ENCODE assay signal across 30 mouse cellular contexts in genomic region chr9:45102528-45102927, GRCm38 (mm10). TPM values are rescaled to one million over a fixed set of nuclear protein-coding genes. Genes with fewer than 3 reads are reported as not detected.
DNase-seq lines count a peak whose midpoint lies in the region; ATAC-seq and TF ChIP-seq lines count a peak whose summit lies in the region.
"Had no signal": no experiment of that assay in that cellular context is flagged by ENCODE, and none has a peak within 500 bp of the region (broad histone marks: within the 10 kb centered on the region; RNA-seq: fewer than 3 reads in every experiment).

No protein-coding gene starts in this region.

- H3K9ac ChIP-seq in intestine, embryonic 15.5 days: no peak overlapping the region
- H3K9ac ChIP-seq: embryonic facial prominence, embryonic 13.5 days; forebrain, embryonic 12.5 days; hindbrain, embryonic 13.5 days; limb, embryonic 15.5 days; liver, embryonic 15.5 days; neural tube, embryonic 13.5 days had no signal

- peak overlapping the region; percentile 71 for H3K27ac ChIP-seq in intestine, embryonic 15.5 days
- H3K27ac ChIP-seq in small intestine, adult 2 months (ENCODE audit: insufficient read depth, low read depth, low read length): peak overlapping the region; percentile 80
- H3K27ac ChIP-seq in cerebellum, adult 2 months (ENCODE audit: insufficient read depth, low read length): no peak overlapping the region
- H3K27ac ChIP-seq: embryonic facial prominence, embryonic 13.5 days; forebrain, embryonic 12.5 days; gastrocnemius, adult 2 months; hindbrain, embryonic 13.5 days; layer of hippocampus, adult 2 months; limb, embryonic 15.5 days; liver, embryonic 15.5 days; neural tube, embryonic 13.5 days had no signal

- ATAC-seq in intestine, embryonic 15.5 days: no peak
- ATAC-seq: CD4-positive, CD25-positive, alpha-beta regulatory T cell, adult 4 months; midbrain, embryonic 16.5 days had no signal

- no peak overlapping the region for H3K4me3 ChIP-seq in intestine, embryonic 15.5 days (replicated peaks)
- no peak overlapping the region for H3K4me3 ChIP-seq in small intestine, adult 2 months (ENCODE audit: low read depth, low read length)
- no peak overlapping the region for H3K4me3 ChIP-seq in cerebellum, adult 2 months (replicated peaks; ENCODE audit: insufficient read depth, low read depth, low read length)
- H3K4me3 ChIP-seq: embryonic facial prominence, embryonic 13.5 days; erythroblast, embryonic 14.5 days; forebrain, embryonic 12.5 days; gastrocnemius, adult 2 months; hindbrain, embryonic 13.5 days; layer of hippocampus, adult 2 months; limb, embryonic 15.5 days; liver, embryonic 15.5 days; myocyte; neural tube, embryonic 13.5 days had no signal

- peak; percentile 49 for DNase-seq in adrenal gland, postnatal 10 days
- no peak for DNase-seq in adrenal gland, adult 8-10 months
- DNase-seq in adrenal gland, postnatal 25 days: peak; percentile 33
- DNase-seq in cerebellum, adult 2 months: no peak
- DNase-seq in retina, postnatal 1 day: no peak
- DNase-seq: cerebellum, adult 11-12 months; cerebellum, postnatal 36 days; gastrocnemius, adult 2 months; heart, postnatal 36 days; kidney, postnatal 25 days; layer of hippocampus, postnatal 36 days; lung, postnatal 4 days; right cerebral cortex, postnatal 4 days had no signal

- peaks cover 3% of the 10 kb centered on the region; the same call in 1 of the 2 replicates for H3K4me1 ChIP-seq in intestine, embryonic 15.5 days (replicated peaks)
- peaks cover 34% of the 10 kb centered on the region for H3K4me1 ChIP-seq in small intestine, adult 2 months (ENCODE audit: control insufficient read depth, insufficient read depth, insufficient read length, low read length)
- no peaks in the 10 kb centered on the region for H3K4me1 ChIP-seq in cerebellum, adult 2 months (ENCODE audit: control insufficient read depth, insufficient read depth, low read length)
- H3K4me1 ChIP-seq: embryonic facial prominence, embryonic 13.5 days; forebrain, embryonic 12.5 days; hindbrain, embryonic 13.5 days; limb, embryonic 15.5 days; neural tube, embryonic 13.5 days had no signal

- H3K4me2 ChIP-seq in intestine, embryonic 15.5 days (replicated peaks): no peak overlapping the region; the same call in 1 of the 2 replicates
- H3K4me2 ChIP-seq: embryonic facial prominence, embryonic 13.5 days; forebrain, embryonic 12.5 days; hindbrain, embryonic 13.5 days; limb, embryonic 15.5 days; liver, embryonic 15.5 days; neural tube, embryonic 13.5 days had no signal

- TF ChIP-seq CTCF in small intestine, adult 2 months (IDR thresholded peaks at IDR 0.05; ENCODE audit: extremely low read depth, insufficient read length, insufficient replicate concordance, low read depth, low read length): no peak
- TF ChIP-seq CTCF in cerebellum, adult 2 months (IDR thresholded peaks at IDR 0.05; ENCODE audit: borderline replicate concordance, insufficient read depth, low read depth, low read length): no peak

- no peaks in the 10 kb centered on the region for H3K9me3 ChIP-seq in intestine, embryonic 15.5 days
- H3K9me3 ChIP-seq: embryonic facial prominence, embryonic 13.5 days; forebrain, embryonic 12.5 days; hindbrain, embryonic 13.5 days; limb, embryonic 15.5 days; liver, embryonic 15.5 days; neural tube, embryonic 13.5 days had no signal

- TF ChIP-seq POLR2A in small intestine, adult 2 months (IDR thresholded peaks at IDR 0.05; ENCODE audit: low read depth, low read length): no peak
- no peak for TF ChIP-seq POLR2A in cerebellum, adult 2 months (IDR thresholded peaks at IDR 0.05; ENCODE audit: borderline replicate concordance, insufficient read depth, low read length)

- WGBS in intestine, embryonic 15.5 days: 65% methylated on average over 1 of the region's 1 CpGs
- 18% methylated on average over 1 of the region's 1 CpGs for WGBS in small intestine, adult 2 months
- 94% methylated on average over 1 of the region's 1 CpGs for WGBS in cerebellum, adult 2 months

- H3K36me3 ChIP-seq in intestine, embryonic 15.5 days: no peaks in the 10 kb centered on the region
- no peaks in the 10 kb centered on the region for H3K36me3 ChIP-seq in small intestine, adult 2 months (ENCODE audit: control insufficient read depth, insufficient read depth, low read length)
- H3K36me3 ChIP-seq: embryonic facial prominence, embryonic 13.5 days; forebrain, embryonic 12.5 days; hindbrain, embryonic 13.5 days; limb, embryonic 15.5 days; liver, embryonic 15.5 days; neural tube, embryonic 13.5 days had no signal

- H3K27me3 ChIP-seq in intestine, embryonic 15.5 days (replicated peaks): no peaks in the 10 kb centered on the region
- no peaks in the 10 kb centered on the region for H3K27me3 ChIP-seq in small intestine, adult 2 months (ENCODE audit: control insufficient read depth, insufficient read depth, low read length)
- no peaks in the 10 kb centered on the region; the same call in 1 of the 2 replicates for H3K27me3 ChIP-seq in cerebellum, adult 2 months (ENCODE audit: control insufficient read depth, insufficient read depth, low read length)
- H3K27me3 ChIP-seq: embryonic facial prominence, embryonic 13.5 days; hindbrain, embryonic 13.5 days; limb, embryonic 15.5 days; liver, embryonic 15.5 days; neural tube, embryonic 13.5 days had no signal

RNA-seq across cellular contexts. Expression of gene Scn2b, which starts 15.1 kb away (rescaled TPM):
- 1 to 10 TPM; 6.7 to 7.5 TPM for total RNA-seq in adrenal gland, postnatal 10 days (2021)
- 10 to 100 TPM in 3 of 4 experiments, 1 to 10 TPM in 1; 9.1 to 14.4 (median 13.9) TPM for total RNA-seq in adrenal gland, adult 8-10 months (2022)
- 9.4 and 11.0 TPM in 2 replicates for total RNA-seq in adrenal gland, postnatal 25 days (2021)
- polyA plus RNA-seq in intestine, embryonic 15.5 days (2015; fragmentation: Nextera tagmentation; extraction: Ambion mirVana): 2.7 and 3.0 TPM in 2 replicates
- 0.27 and 0.98 TPM in 2 replicates for polyA plus RNA-seq in small intestine, adult 2 months (2012; rRNA removed)
- 151 and 165 TPM in 2 replicates for polyA plus RNA-seq in cerebellum, adult 2 months (2012; rRNA removed)
- total RNA-seq: megakaryocyte-erythroid progenitor cell, adult 5-6 weeks had no signal
- polyA plus RNA-seq: erythroblast, embryonic 14.5 days; myocyte had no signal

RNA-seq across cellular contexts. Expression of gene Jaml, which starts 23.5 kb away (rescaled TPM):
- total RNA-seq in adrenal gland, postnatal 10 days (2021): 1 to 10 TPM in 1 of 2 experiments, under 1 TPM in 1; 0.70 to 1.8 TPM
- 1 to 10 TPM; 2.2 to 3.9 (median 2.9) TPM for total RNA-seq in adrenal gland, adult 8-10 months (2022)
- 1.1 and 2.6 TPM in 2 replicates for total RNA-seq in adrenal gland, postnatal 25 days (2021)
- polyA plus RNA-seq in intestine, embryonic 15.5 days (2015; fragmentation: Nextera tagmentation; extraction: Ambion mirVana): 74.9 and 80.6 TPM in 2 replicates
- 2.5 and 3.9 TPM in 2 replicates for polyA plus RNA-seq in small intestine, adult 2 months (2012; rRNA removed)
- polyA plus RNA-seq in cerebellum, adult 2 months (2012; rRNA removed): 3.8 and 4.2 TPM in 2 replicates
- total RNA-seq: heart, adult 8-10 months had no signal
- polyA plus RNA-seq: embryonic facial prominence, embryonic 13.5 days; erythroblast, embryonic 14.5 days; kidney, embryonic 14.5 days; myocyte had no signal

RNA-seq across cellular contexts. Expression of gene Scn4b, which starts 35.7 kb away (rescaled TPM):
- total RNA-seq in adrenal gland, postnatal 10 days (2021): 10 to 100 TPM in 1 of 2 experiments, 1 to 10 TPM in 1; 3.3 to 14.2 TPM
- 1 to 10 TPM; 1.2 to 1.7 (median 1.5) TPM for total RNA-seq in adrenal gland, adult 8-10 months (2022)
- total RNA-seq in adrenal gland, postnatal 25 days (2021): 0.24 and 0.49 TPM in 2 replicates
- 0.11 and 0.13 TPM in 2 replicates for polyA plus RNA-seq in intestine, embryonic 15.5 days (2015; fragmentation: Nextera tagmentation; extraction: Ambion mirVana)
- polyA plus RNA-seq in small intestine, adult 2 months (2012; rRNA removed): 0.06 and 0.09 TPM in 2 replicates
- 78.8 and 109 TPM in 2 replicates for polyA plus RNA-seq in cerebellum, adult 2 months (2012; rRNA removed)
- polyA plus RNA-seq: erythroblast, embryonic 14.5 days; heart, embryonic 14.5 days; myocyte had no signal

RNA-seq across cellular contexts. Expression of gene Mpzl3, which starts 47.5 kb away (rescaled TPM):
- total RNA-seq in adrenal gland, postnatal 10 days (2021): 1 to 10 TPM; 2.9 to 4.4 TPM
- total RNA-seq in adrenal gland, adult 8-10 months (2022): 10 to 100 TPM in 2 of 4 experiments, 1 to 10 TPM in 2; 6.5 to 17.4 (median 10.1) TPM
- total RNA-seq in adrenal gland, postnatal 25 days (2021): 6.0 and 6.8 TPM in 2 replicates
- 5.4 and 6.3 TPM in 2 replicates for polyA plus RNA-seq in intestine, embryonic 15.5 days (2015; fragmentation: Nextera tagmentation; extraction: Ambion mirVana)
- polyA plus RNA-seq in small intestine, adult 2 months (2012; rRNA removed): 11.1 and 12.2 TPM in 2 replicates
- polyA plus RNA-seq in cerebellum, adult 2 months (2012; rRNA removed): 7.4 and 8.3 TPM in 2 replicates
- total RNA-seq: megakaryocyte-erythroid progenitor cell, adult 5-6 weeks had no signal
- polyA plus RNA-seq: erythroblast, embryonic 14.5 days had no signal

Comparison
In these comparisons a context has a peak if more than half of its experiments do, and no peak if none do; other contexts are left out.
1. DNase-seq: peak in adrenal gland, postnatal 10 days (single experiment) and adrenal gland, postnatal 25 days (single experiment); none in adrenal gland, adult 8-10 months (single experiment), cerebellum, adult 2 months (0 of 2) and retina, postnatal 1 day (single experiment).